Mouse (Mus musculus): ENCODE data around the gene Hist1h4j. TPM values are rescaled to one million over a fixed set of nuclear protein-coding genes. Genes with fewer than 3 reads are reported as not detected.

Gene Hist1h4j
- polyA plus RNA-seq, 1 experiment from 2014 or later: 1.2 TPM

GRCm38 (mm10) chr13:21783255-21783617 lies 48.4 kb downstream of the Hist1h4j start, which contains the start of gene Hist1h3i:
Gene Hist1h3i (minus strand): TSS chr13:21783370.
- Histone ChIP-seq H3K9me3 (ENCODE audit: control insufficient read depth, low read length) (no peaks in the 10 kb centered on the region), H3K36me3 (ENCODE audit: control insufficient read depth, insufficient read depth, low read length) (no peaks in the 10 kb centered on the region), H3K4me2 (ENCODE audit: low read depth, low read length, severe bottlenecking) (peak within 1 kb of the TSS; percentile 67), H3K4me3 (ENCODE audit: low read depth, low read length) (peak within 1 kb of the TSS; percentile 40), H3K27me3 (ENCODE audit: control insufficient read depth, insufficient read depth, low read length) (no peaks in the 10 kb centered on the region), H3K4me1 (replicated peaks; ENCODE audit: control insufficient read depth, insufficient read depth, low read length) (peaks cover 6% of the 10 kb centered on the region; the same call in 1 of the 2 replicates), H3K27ac (ENCODE audit: low read depth, low read length) (peak within 1 kb of the TSS; percentile 96), H3K9ac (ENCODE audit: low read length) (peak within 1 kb of the TSS; percentile 79)
- WGBS: 0% methylated on average over 13 of the region's 20 CpGs
- ATAC-seq (replicated peaks; ENCODE audit: low FRiP score): peak; percentile 71
- DNase-seq (ENCODE audit: low spot score): peak; percentile 56

GRCm38 (mm10) chr13:21783734-21784161 lies 48.9 kb downstream of the Hist1h4j start:
- peak overlapping the region; percentile 64 for H3K9ac ChIP-seq (ENCODE audit: low read length)

GRCm38 (mm10) chr13:21784311-21784710 lies 49.4 kb downstream of the Hist1h4j start:
- DNase-seq (ENCODE audit: low spot score) (peak; percentile 45), ATAC-seq (replicated peaks; ENCODE audit: low FRiP score) (no peak)
- Histone ChIP-seq H3K27me3 (ENCODE audit: control insufficient read depth, insufficient read depth, low read length) (no peaks in the 10 kb centered on the region), H3K27ac (ENCODE audit: low read depth, low read length) (peak overlapping the region; percentile 92), H3K4me2 (ENCODE audit: low read depth, low read length, severe bottlenecking) (peak overlapping the region; percentile 51; the same call in 1 of the 2 replicates), H3K9me3 (ENCODE audit: control insufficient read depth, low read length) (no peaks in the 10 kb centered on the region), H3K36me3 (ENCODE audit: control insufficient read depth, insufficient read depth, low read length) (no peaks in the 10 kb centered on the region), H3K9ac (ENCODE audit: low read length) (peak overlapping the region; percentile 64), H3K4me3 (ENCODE audit: low read depth, low read length) (no peak overlapping the region), H3K4me1 (replicated peaks; ENCODE audit: control insufficient read depth, insufficient read depth, low read length) (peaks cover 11% of the 10 kb centered on the region; the same call in 1 of the 2 replicates)
- WGBS: 25% methylated on average over 6 of the region's 6 CpGs

More at GRCm38 (mm10) chr13:21783734-21784161, 48.9 kb downstream of the Hist1h4j start:
- H3K27me3 ChIP-seq (ENCODE audit: control insufficient read depth, insufficient read depth, low read length): no peaks in the 10 kb centered on the region
- peak overlapping the region; percentile 92 for H3K27ac ChIP-seq (ENCODE audit: low read depth, low read length)
- H3K9me3 ChIP-seq (ENCODE audit: control insufficient read depth, low read length): no peaks in the 10 kb centered on the region
- peak overlapping the region; percentile 40 for H3K4me3 ChIP-seq (ENCODE audit: low read depth, low read length)
- H3K4me1 ChIP-seq (replicated peaks; ENCODE audit: control insufficient read depth, insufficient read depth, low read length): peaks cover 9% of the 10 kb centered on the region; the same call in 1 of the 2 replicates
- 1% methylated on average over 9 of the region's 9 CpGs for WGBS
- H3K36me3 ChIP-seq (ENCODE audit: control insufficient read depth, insufficient read depth, low read length): no peaks in the 10 kb centered on the region
- peak; percentile 73 for DNase-seq (ENCODE audit: low spot score)
- peak overlapping the region; percentile 51 for H3K4me2 ChIP-seq (ENCODE audit: low read depth, low read length, severe bottlenecking)
- ATAC-seq (replicated peaks; ENCODE audit: low FRiP score): no peak

Small RNAs within 50 kb of the gene (microRNA-seq; reads per million reads assigned to microRNA genes)
- gene Gm44357 (ENCODE audit: insufficient number of aligned reads) (not detected), gene Gm44367 (ENCODE audit: insufficient number of aligned reads) (not detected), gene Gm44454 (ENCODE audit: insufficient number of aligned reads) (not detected)

Other genes starting within 250 kb of the Hist1h4j start
- gene AK157302, start 239.8 kb upstream of the Hist1h4j start, polyA plus RNA-seq (2014; fragmentation: Nextera tagmentation; extraction: Ambion mirVana): 0.27 TPM in 1 of 2 replicates, not detected in the other
- 2.7 and 3.6 TPM in 2 replicates for gene Gm11273, start 233.6 kb upstream of the Hist1h4j start, polyA plus RNA-seq (2014; fragmentation: Nextera tagmentation; extraction: Ambion mirVana)
- gene Zkscan8, start 203.9 kb upstream of the Hist1h4j start, polyA plus RNA-seq (2014; fragmentation: Nextera tagmentation; extraction: Ambion mirVana): 10.2 and 10.6 TPM in 2 replicates
- 0.27 and 0.43 TPM in 2 replicates for gene Olfr1366, start 192.3 kb upstream of the Hist1h4j start, polyA plus RNA-seq (2014; fragmentation: Nextera tagmentation; extraction: Ambion mirVana)
- not detected in 2 replicates for gene Olfr1535, start 175.2 kb upstream of the Hist1h4j start, polyA plus RNA-seq (2014; fragmentation: Nextera tagmentation; extraction: Ambion mirVana)
- not detected in 2 replicates for gene Olfr1364, start 153.3 kb upstream of the Hist1h4j start, polyA plus RNA-seq (2014; fragmentation: Nextera tagmentation; extraction: Ambion mirVana)
- gene Olfr1362, start 121.0 kb upstream of the Hist1h4j start, polyA plus RNA-seq (2014; fragmentation: Nextera tagmentation; extraction: Ambion mirVana): not detected in 2 replicates
- gene Olfr11, start 92.5 kb upstream of the Hist1h4j start, polyA plus RNA-seq (2014; fragmentation: Nextera tagmentation; extraction: Ambion mirVana): not detected in 2 replicates
- gene Olfr1361, start 71.7 kb upstream of the Hist1h4j start, polyA plus RNA-seq (2014; fragmentation: Nextera tagmentation; extraction: Ambion mirVana): not detected in 2 replicates
- not detected in 2 replicates for gene Olfr1360, start 57.7 kb upstream of the Hist1h4j start, polyA plus RNA-seq (2014; fragmentation: Nextera tagmentation; extraction: Ambion mirVana)
- not detected in 2 replicates for gene Olfr1359, start 37.0 kb upstream of the Hist1h4j start, polyA plus RNA-seq (2014; fragmentation: Nextera tagmentation; extraction: Ambion mirVana)
- gene Hist1h2bl, start 18.9 kb upstream of the Hist1h4j start, polyA plus RNA-seq (2014; fragmentation: Nextera tagmentation; extraction: Ambion mirVana): 2.3 and 5.4 TPM in 2 replicates
- gene Hist1h2ai, start 18.6 kb upstream of the Hist1h4j start, polyA plus RNA-seq (2014; fragmentation: Nextera tagmentation; extraction: Ambion mirVana): 23.9 and 25.3 TPM in 2 replicates
- 16.8 and 17.4 TPM in 2 replicates for gene Hist1h3h, start 17.4 kb upstream of the Hist1h4j start, polyA plus RNA-seq (2014; fragmentation: Nextera tagmentation; extraction: Ambion mirVana)
- 5.0 and 5.7 TPM in 2 replicates for gene Hist1h2bm, start 13.0 kb upstream of the Hist1h4j start, polyA plus RNA-seq (2014; fragmentation: Nextera tagmentation; extraction: Ambion mirVana)
- gene Hist1h4k, start 15.4 kb downstream of the Hist1h4j start, polyA plus RNA-seq (2014; fragmentation: Nextera tagmentation; extraction: Ambion mirVana): 4.4 TPM in 2 replicates
- gene Hist1h2ak, start 18.8 kb downstream of the Hist1h4j start, polyA plus RNA-seq (2014; fragmentation: Nextera tagmentation; extraction: Ambion mirVana): 11.0 and 12.5 TPM in 2 replicates
- gene Hist1h2bn, start 19.1 kb downstream of the Hist1h4j start, polyA plus RNA-seq (2014; fragmentation: Nextera tagmentation; extraction: Ambion mirVana): 1.9 and 2.5 TPM in 2 replicates
- gene Hist1h1b, start 45.6 kb downstream of the Hist1h4j start, polyA plus RNA-seq (2014; fragmentation: Nextera tagmentation; extraction: Ambion mirVana): 20.4 and 20.6 TPM in 2 replicates
- gene Hist1h3i, start 48.3 kb downstream of the Hist1h4j start, polyA plus RNA-seq (2014; fragmentation: Nextera tagmentation; extraction: Ambion mirVana): 298 and 312 TPM in 2 replicates
- 5.0 and 5.9 TPM in 2 replicates for gene Hist1h2an, start 52.2 kb downstream of the Hist1h4j start, polyA plus RNA-seq (2014; fragmentation: Nextera tagmentation; extraction: Ambion mirVana)
- gene Hist1h2bp, start 52.4 kb downstream of the Hist1h4j start, polyA plus RNA-seq (2014; fragmentation: Nextera tagmentation; extraction: Ambion mirVana): 3.0 and 3.1 TPM in 2 replicates
- gene Hist1h2bq, start 75.1 kb downstream of the Hist1h4j start, polyA plus RNA-seq (2014; fragmentation: Nextera tagmentation; extraction: Ambion mirVana): 23.8 and 25.3 TPM in 2 replicates
- not detected in 2 replicates for gene Hist1h2ao, start 75.4 kb downstream of the Hist1h4j start, polyA plus RNA-seq (2014; fragmentation: Nextera tagmentation; extraction: Ambion mirVana)
- not detected in 2 replicates for gene Hist1h4m, start 76.7 kb downstream of the Hist1h4j start, polyA plus RNA-seq (2014; fragmentation: Nextera tagmentation; extraction: Ambion mirVana)
- gene Hist1h4n, start 97.1 kb downstream of the Hist1h4j start, polyA plus RNA-seq (2014; fragmentation: Nextera tagmentation; extraction: Ambion mirVana): 14.3 and 14.6 TPM in 2 replicates
- 5,982 and 6,086 TPM in 2 replicates for gene Hist1h2ap, start 98.4 kb downstream of the Hist1h4j start, polyA plus RNA-seq (2014; fragmentation: Nextera tagmentation; extraction: Ambion mirVana)
- gene Hist1h2br, start 98.7 kb downstream of the Hist1h4j start, polyA plus RNA-seq (2014; fragmentation: Nextera tagmentation; extraction: Ambion mirVana): 22.4 and 27.2 TPM in 2 replicates
- gene Zfp184, start 210.0 kb downstream of the Hist1h4j start, polyA plus RNA-seq (2014; fragmentation: Nextera tagmentation; extraction: Ambion mirVana): 25.9 and 27.5 TPM in 2 replicates
- 0.12 TPM in 1 of 2 replicates, not detected in the other for gene Pom121l2, start 246.1 kb downstream of the Hist1h4j start, polyA plus RNA-seq (2014; fragmentation: Nextera tagmentation; extraction: Ambion mirVana)